Mouse (Mus musculus): ENCODE results near the gene Jam3.

- no peak for TF ChIP-seq CTCF (IDR thresholded peaks at IDR 0.05; ENCODE audit: low read depth, low read length)
- no peak for TF ChIP-seq POLR2A (IDR thresholded peaks at IDR 0.05; ENCODE audit: extremely low read depth, insufficient read depth, low read length)
Measured at GRCm38 (mm10) chr9:27191501-27191981, 36.3 kb upstream of the Jam3 start.
